Mouse (Mus musculus) hindbrain, embryonic 16.5 days (tissue): ENCODE measurements around the gene Tescl. TPM values are rescaled to one million over a fixed set of nuclear protein-coding genes. Genes with fewer than 3 reads are reported as not detected.

Experiments used
- ATAC-seq: fragments of 200-750 bp; cut with Nextera tagmentation; 2 replicates; pipeline ENCODE4 v1.8.0; 2017; ENCODE audit warnings: moderate TSS enrichment, moderate library complexity
- H3K27ac ChIP-seq: fragments of 300-500 bp; sonication (generic); 2 replicates; pipeline ENCODE4 v1.5.1; 2014; ENCODE audit warnings: low read depth, mild to moderate bottlenecking, control low read depth, low read length, moderate library complexity
- H3K27me3 ChIP-seq: fragments of 300-500 bp; sonication (generic); replicated peaks from 2 replicates; pipeline ENCODE4 v1.6.1; 2014; ENCODE audit warnings: low read length; ENCODE audit not compliant: control insufficient read depth, insufficient read depth
- H3K36me3 ChIP-seq: fragments of 300-500 bp; sonication (generic); 2 replicates; pipeline ENCODE4 v1.6.1; 2014; ENCODE audit warnings: mild to moderate bottlenecking, low read length, moderate library complexity, mixed read lengths; ENCODE audit not compliant: control insufficient read depth, insufficient read depth
- H3K4me1 ChIP-seq: fragments of 300-500 bp; sonication (generic); 2 replicates; pipeline ENCODE4 v1.6.1; 2014; ENCODE audit warnings: low read depth, low read length; ENCODE audit not compliant: control insufficient read depth, insufficient read depth
- H3K4me2 ChIP-seq: fragments of 300-500 bp; sonication (generic); 2 replicates; pipeline ENCODE4 v1.6.1; 2014; ENCODE audit warnings: mild to moderate bottlenecking, low read length, control low read depth, moderate library complexity
- H3K4me3 ChIP-seq: fragments of 300-500 bp; sonication (generic); 2 replicates; pipeline ENCODE4 v1.5.1; 2014; ENCODE audit warnings: mild to moderate bottlenecking, low read length, control low read depth, moderate library complexity
- H3K9ac ChIP-seq: fragments of 300-500 bp; sonication (generic); 2 replicates; pipeline ENCODE4 v1.6.1; 2014; ENCODE audit warnings: low read depth, mild to moderate bottlenecking, control low read depth, low read length, moderate library complexity
- H3K9me3 ChIP-seq: fragments of 300-500 bp; sonication (generic); 2 replicates; pipeline ENCODE4 v1.6.1; 2014; ENCODE audit warnings: mild to moderate bottlenecking, low read length, moderate library complexity; ENCODE audit not compliant: control insufficient read depth
- WGBS: fragments of 180-500 bp; shearing (Covaris S2); extraction: QIAGEN DNeasy Blood & Tissue Kit; methylation state at CpG from one replicate; pipeline ENCODE4 v1.1.7; 2014; 5-methylcytosine and 5-hydroxymethylcytosine counted together
- polyA plus RNA-seq: library from polyadenylated mRNA; unstranded; fragments of >200 nt; fragmentation: Nextera tagmentation; extraction: Ambion mirVana; gene quantifications from 2 replicates; pipeline ENCODE4 v1.2.1, GENCODE M21; 2015

Gene Tescl
- polyA plus RNA-seq, 1 experiment from 2014 or later: 0.25 TPM

GRCm38 (mm10) chr7:24297361-24298095 is 36.2 kb downstream of the Tescl start:
- H3K9me3 ChIP-seq: no peaks in the 10 kb centered on the region
- H3K27ac ChIP-seq: no peak overlapping the region
- H3K36me3 ChIP-seq: peaks cover 35% of the 10 kb centered on the region
- peak overlapping the region; percentile 83; the same call in 1 of the 2 replicates for H3K9ac ChIP-seq
- peaks cover 19% of the 10 kb centered on the region for H3K4me1 ChIP-seq
- no peak for ATAC-seq
- WGBS: 88% methylated on average over 15 of the region's 15 CpGs
- H3K4me3 ChIP-seq: peak overlapping the region; percentile 79; the same call in 1 of the 2 replicates
- H3K27me3 ChIP-seq: no peaks in the 10 kb centered on the region
- H3K4me2 ChIP-seq: peak overlapping the region; percentile 92

GRCm38 (mm10) chr7:24296386-24296785 is 37.4 kb downstream of the Tescl start:
- Histone ChIP-seq H3K9me3 (no peaks in the 10 kb centered on the region), H3K4me1 (peaks cover 19% of the 10 kb centered on the region), H3K36me3 (peaks cover 43% of the 10 kb centered on the region), H3K4me2 (no peak overlapping the region), H3K27ac (no peak overlapping the region), H3K4me3 (no peak overlapping the region), H3K9ac (no peak overlapping the region), H3K27me3 (no peaks in the 10 kb centered on the region)
- 95% methylated on average over 7 of the region's 7 CpGs for WGBS
- ATAC-seq: no peak

- Histone ChIP-seq H3K4me1 (peaks cover 15% of the 10 kb centered on the region), H3K4me3 (no peak overlapping the region), H3K27me3 (no peaks in the 10 kb centered on the region), H3K36me3 (peaks cover 52% of the 10 kb centered on the region), H3K27ac (no peak overlapping the region), H3K9me3 (no peaks in the 10 kb centered on the region), H3K4me2 (no peak overlapping the region), H3K9ac (no peak overlapping the region)
- 96% methylated on average over 7 of the region's 7 CpGs for WGBS
- no peak for ATAC-seq
Observed at GRCm38 (mm10) chr7:24295376-24295775, 38.4 kb downstream of the Tescl start.

- no peak overlapping the region for H3K4me2 ChIP-seq
- no peak overlapping the region for H3K9ac ChIP-seq
- peaks cover 59% of the 10 kb centered on the region for H3K36me3 ChIP-seq
- H3K4me1 ChIP-seq: peaks cover 9% of the 10 kb centered on the region
- 97% methylated on average over 4 of the region's 4 CpGs for WGBS
- H3K4me3 ChIP-seq: no peak overlapping the region
- H3K27ac ChIP-seq: no peak overlapping the region
- ATAC-seq: no peak
- H3K27me3 ChIP-seq: no peaks in the 10 kb centered on the region
- no peaks in the 10 kb centered on the region for H3K9me3 ChIP-seq
Observed at GRCm38 (mm10) chr7:24294763-24295162, 39.0 kb downstream of the Tescl start.

- WGBS: 91% methylated on average over 12 of the region's 12 CpGs
Observed at GRCm38 (mm10) chr7:24293061-24293851, 40.5 kb downstream of the Tescl start.

GRCm38 (mm10) chr7:24291387-24292090 is 42.2 kb downstream of the Tescl start:
- Histone ChIP-seq H3K36me3 (peaks cover 69% of the 10 kb centered on the region), H3K9me3 (no peaks in the 10 kb centered on the region), H3K4me3 (no peak overlapping the region), H3K4me2 (no peak overlapping the region), H3K27me3 (no peaks in the 10 kb centered on the region), H3K4me1 (no peaks in the 10 kb centered on the region), H3K9ac (no peak overlapping the region), H3K27ac (no peak overlapping the region)
- 93% methylated on average over 27 of the region's 27 CpGs for WGBS
- ATAC-seq: no peak

More at GRCm38 (mm10) chr7:24293061-24293851, 40.5 kb downstream of the Tescl start:
- Histone ChIP-seq H3K9me3 (no peaks in the 10 kb centered on the region), H3K4me3 (no peak overlapping the region), H3K4me1 (peaks cover 6% of the 10 kb centered on the region), H3K9ac (no peak overlapping the region), H3K36me3 (peaks cover 64% of the 10 kb centered on the region), H3K27ac (no peak overlapping the region), H3K27me3 (no peaks in the 10 kb centered on the region), H3K4me2 (no peak overlapping the region)
- no peak for ATAC-seq

GRCm38 (mm10) chr7:24290106-24290693 is 43.5 kb downstream of the Tescl start:
- Histone ChIP-seq H3K4me2 (no peak overlapping the region), H3K9ac (no peak overlapping the region), H3K27ac (no peak overlapping the region), H3K4me1 (no peaks in the 10 kb centered on the region), H3K4me3 (no peak overlapping the region), H3K36me3 (peaks cover 58% of the 10 kb centered on the region), H3K27me3 (no peaks in the 10 kb centered on the region), H3K9me3 (no peaks in the 10 kb centered on the region)
- 95% methylated on average over 4 of the region's 4 CpGs for WGBS
- ATAC-seq: no peak

GRCm38 (mm10) chr7:24288512-24288911 is 45.2 kb downstream of the Tescl start:
- WGBS: 92% methylated on average over 6 of the region's 6 CpGs
- Histone ChIP-seq H3K27ac (no peak overlapping the region), H3K4me1 (no peaks in the 10 kb centered on the region), H3K4me2 (no peak overlapping the region), H3K4me3 (no peak overlapping the region), H3K9me3 (no peaks in the 10 kb centered on the region), H3K36me3 (peaks cover 48% of the 10 kb centered on the region), H3K9ac (no peak overlapping the region), H3K27me3 (no peaks in the 10 kb centered on the region)
- ATAC-seq: no peak
